Mouse (Mus musculus) CD4-positive, CD25-positive, alpha-beta regulatory T cell, adult 2 months (primary cell): ENCODE measurements at regions not wholly inside any gene's neighbourhood (a gene's known extent, or its start where the extent isn't known, plus 50 kb on each side); places are given as distances from the start of the nearest gene placed in this dataset.

Experiments
- DNase-seq: peaks from one replicate; pipeline ENCODE4 v3.0.0-alpha.2; 2012; ENCODE audit warnings: low read depth, low spot score

GRCm38 (mm10) chr5:106320039-106320438 is 137.9 kb downstream of the Barhl2 start:
- no peak for DNase-seq

- DNase-seq: no peak
These were observed 139.7 kb downstream of the Barhl2 start for GRCm38 (mm10) chr5:106318246-106318645.

GRCm38 (mm10) chr5:106313874-106314273 is 144.1 kb downstream of the Barhl2 start:
- no peak for DNase-seq

- DNase-seq: no peak
These were observed 156.6 kb downstream of the Barhl2 start for GRCm38 (mm10) chr5:106301372-106301771.

- no peak for DNase-seq
These were observed 161.2 kb downstream of the Barhl2 start for GRCm38 (mm10) chr5:106296721-106297120.

GRCm38 (mm10) chr5:106295993-106296392 is 162.0 kb downstream of the Barhl2 start:
- no peak for DNase-seq

GRCm38 (mm10) chr5:106295538-106295937 is 162.4 kb downstream of the Barhl2 start:
- DNase-seq: no peak

GRCm38 (mm10) chr5:106292387-106293229 is 165.4 kb downstream of the Barhl2 start:
- no peak for DNase-seq

- DNase-seq: no peak
These were observed 172.8 kb downstream of the Barhl2 start for GRCm38 (mm10) chr5:106285152-106285551.

GRCm38 (mm10) chr5:106284731-106285130 is 173.2 kb downstream of the Barhl2 start:
- DNase-seq: no peak

- DNase-seq: no peak
These were observed 175.3 kb downstream of the Barhl2 start for GRCm38 (mm10) chr5:106282646-106283045.

- no peak for DNase-seq
These were observed 180.2 kb downstream of the Barhl2 start for GRCm38 (mm10) chr5:106277786-106278185.

- no peak for DNase-seq
These were observed 180.7 kb downstream of the Barhl2 start for GRCm38 (mm10) chr5:106277231-106277630.

- DNase-seq: no peak
These were observed 181.8 kb downstream of the Barhl2 start for GRCm38 (mm10) chr5:106276186-106276585.

- DNase-seq: peak; percentile 31
These were observed 183.3 kb downstream of the Barhl2 start for GRCm38 (mm10) chr5:106274617-106275016.

GRCm38 (mm10) chr5:106264536-106264935 is 193.4 kb downstream of the Barhl2 start:
- DNase-seq: no peak

GRCm38 (mm10) chr5:106257179-106257578 is 200.8 kb downstream of the Barhl2 start:
- DNase-seq: no peak

GRCm38 (mm10) chr5:106229154-106229553 is 228.8 kb downstream of the Barhl2 start:
- DNase-seq: no peak

GRCm38 (mm10) chr5:106224141-106224540 is 233.8 kb downstream of the Barhl2 start:
- DNase-seq: no peak

GRCm38 (mm10) chr5:106209543-106209942 is 248.4 kb downstream of the Barhl2 start:
- DNase-seq: no peak

- DNase-seq: no peak
These were observed 250.3 kb downstream of the Barhl2 start for GRCm38 (mm10) chr5:106207706-106208105.

- no peak for DNase-seq
These were observed 252.2 kb downstream of the Barhl2 start for GRCm38 (mm10) chr5:106205724-106206123.

- DNase-seq: no peak
These were observed 257.3 kb downstream of the Barhl2 start for GRCm38 (mm10) chr5:106200631-106201030.
